Mouse (Mus musculus): ENCODE data around the gene Xylt1.

DNA sequence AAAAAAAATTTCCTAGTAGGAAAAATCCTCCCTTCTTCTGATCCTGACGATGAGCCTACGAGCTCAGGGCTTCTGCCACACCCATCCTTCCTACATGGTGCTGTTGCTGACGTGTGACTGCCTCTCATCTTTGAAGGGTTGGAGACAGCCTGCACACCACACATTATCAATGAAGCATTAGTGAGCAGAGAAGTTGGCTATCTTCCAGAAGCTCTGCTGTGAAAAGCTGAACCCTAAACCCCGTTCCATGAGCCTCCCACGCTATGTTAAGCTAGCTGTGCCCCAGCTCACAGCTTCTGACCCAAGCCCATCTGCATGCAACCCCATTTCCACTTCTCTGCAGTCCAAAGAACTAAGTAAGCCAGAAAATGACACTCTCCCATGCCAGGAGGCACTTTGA lies 204.4 kb downstream of the Xylt1 start:
- no peak for TF ChIP-seq POLR2A (IDR thresholded peaks at IDR 0.05; ENCODE audit: borderline replicate concordance, insufficient read depth, low read length)
- TF ChIP-seq CTCF (IDR thresholded peaks at IDR 0.05; ENCODE audit: borderline replicate concordance, insufficient read depth, low read depth, low read length), result no peak
